Mouse (Mus musculus): ENCODE data around the gene Zfp961.
"Not testable (repeated sequence)": the region's sequence is repeated elsewhere in the genome, so short reads cannot be mapped to it uniquely, and the experiment has no call there.

Zfp961 gene

GRCm38 (mm10) chr8:72009473-72009872 is 58.6 kb downstream of the Zfp961 start, which contains the start of gene Cyp4f18:
Gene Cyp4f18, minus strand, starts transcription at chr8:72009626.
- no peak for ATAC-seq (ENCODE audit: insufficient number of reproducible peaks, low FRiP score, low TSS enrichment)

GRCm38 (mm10) chr8:72013506-72014228 is 62.8 kb downstream of the Zfp961 start:
- not testable (repeated sequence) for ATAC-seq (ENCODE audit: insufficient number of reproducible peaks, low FRiP score, low TSS enrichment)

GRCm38 (mm10) chr8:72017339-72017738 is 66.5 kb downstream of the Zfp961 start:
- not testable (repeated sequence) for ATAC-seq (ENCODE audit: insufficient number of reproducible peaks, low FRiP score, low TSS enrichment)

- ATAC-seq (ENCODE audit: insufficient number of reproducible peaks, low FRiP score, low TSS enrichment): no peak
Observed at GRCm38 (mm10) chr8:72018141-72018540, 67.3 kb downstream of the Zfp961 start.

- peak; percentile 66 for ATAC-seq (ENCODE audit: insufficient number of reproducible peaks, low FRiP score, low TSS enrichment)
Observed at GRCm38 (mm10) chr8:72019022-72019421, 68.2 kb downstream of the Zfp961 start.

- no peak for ATAC-seq (ENCODE audit: insufficient number of reproducible peaks, low FRiP score, low TSS enrichment)
Observed at GRCm38 (mm10) chr8:72019816-72020215, 69.0 kb downstream of the Zfp961 start.

- not testable (repeated sequence) for ATAC-seq (ENCODE audit: insufficient number of reproducible peaks, low FRiP score, low TSS enrichment)
Observed at GRCm38 (mm10) chr8:72024886-72025285, 74.0 kb downstream of the Zfp961 start.

GRCm38 (mm10) chr8:72032926-72033325 is 82.1 kb downstream of the Zfp961 start:
- not testable (repeated sequence) for ATAC-seq (ENCODE audit: insufficient number of reproducible peaks, low FRiP score, low TSS enrichment)

GRCm38 (mm10) chr8:72040918-72041317 is 90.1 kb downstream of the Zfp961 start, which contains the start of gene Olfr372:
Gene Olfr372, plus strand, starts transcription at chr8:72041218.
- ATAC-seq (ENCODE audit: insufficient number of reproducible peaks, low FRiP score, low TSS enrichment): not testable (repeated sequence)

- no peak for ATAC-seq (ENCODE audit: insufficient number of reproducible peaks, low FRiP score, low TSS enrichment)
Observed at GRCm38 (mm10) chr8:72042493-72042892, 91.7 kb downstream of the Zfp961 start.
